Mouse (Mus musculus) layer of hippocampus, adult 8-10 months (tissue): ENCODE data around the gene Zfp706. TPM values are rescaled to one million over a fixed set of nuclear protein-coding genes. Genes with fewer than 3 reads are reported as not detected.

ENCODE experiments used
- DNase-seq, 2 experiments: peaks; one replicate each; pipeline ENCODE4 v3.0.0; 2022; ENCODE audit warnings: low spot score in 2 of 2
- total RNA-seq, 4 experiments: library from RNA; stranded (reverse); gene quantifications; 2 replicates each; pipeline ENCODE4 v1.2.4; 2022

Zfp706 gene
- total RNA-seq, 4 experiments from 2014 or later, result 229 to 299 (median 248) TPM

GRCm38 (mm10) chr15:36979488-36980201, 27.9 kb downstream of the Zfp706 start:
- peak; percentile 58 to 65 for DNase-seq

GRCm38 (mm10) chr15:36979159-36979487, 28.4 kb downstream of the Zfp706 start:
- no peak for DNase-seq

- DNase-seq, result no peak
Observed at GRCm38 (mm10) chr15:36977823-36978222, 29.8 kb downstream of the Zfp706 start.

DNA sequence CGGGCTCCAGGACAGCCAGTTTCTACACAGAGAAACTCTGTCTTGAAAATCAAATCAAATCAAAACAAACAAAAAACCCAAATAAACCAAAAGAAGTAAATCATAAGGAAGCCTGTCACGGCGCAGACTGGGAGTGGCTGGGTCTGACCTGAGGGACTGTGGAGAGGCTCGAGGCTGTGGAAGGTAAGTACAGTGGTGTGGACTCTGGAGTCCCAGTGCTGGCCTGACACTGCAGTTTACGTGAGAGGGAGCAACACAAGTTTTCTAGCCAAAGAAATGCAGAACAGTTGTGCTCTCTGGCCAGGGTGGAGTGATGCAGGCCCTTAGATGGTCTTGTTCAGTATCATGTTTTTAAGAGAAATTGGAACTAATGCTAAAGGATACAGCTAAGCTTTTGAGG, 31.9 kb downstream of the Zfp706 start:
- no peak for DNase-seq

GRCm38 (mm10) chr15:36975256-36975620, 32.3 kb downstream of the Zfp706 start:
- DNase-seq, result no peak

- no peak for DNase-seq
Observed at GRCm38 (mm10) chr15:36974614-36975255, 32.8 kb downstream of the Zfp706 start.

DNA sequence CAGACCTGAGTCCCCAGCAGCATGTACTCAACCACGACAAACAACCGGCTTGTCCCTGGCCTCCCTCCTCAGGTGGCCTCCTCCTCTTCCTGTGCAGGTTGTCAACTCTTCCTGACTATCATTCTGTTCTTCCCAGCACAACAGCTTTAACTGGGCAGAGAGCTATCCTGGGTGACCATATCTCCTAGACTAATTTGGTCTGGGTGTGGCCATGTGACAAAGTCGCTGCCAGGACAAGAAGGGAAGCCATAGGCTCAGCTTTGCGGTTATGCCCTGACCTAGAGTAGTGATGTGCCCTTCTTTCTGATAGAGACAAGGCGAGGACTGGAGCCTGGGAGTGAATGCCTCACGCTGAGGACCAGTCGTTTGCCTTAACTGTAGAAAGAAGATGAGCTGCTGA, 33.9 kb downstream of the Zfp706 start:
- no peak for DNase-seq

- no peak for DNase-seq
Observed at GRCm38 (mm10) chr15:36973290-36973689, 34.3 kb downstream of the Zfp706 start.

DNA sequence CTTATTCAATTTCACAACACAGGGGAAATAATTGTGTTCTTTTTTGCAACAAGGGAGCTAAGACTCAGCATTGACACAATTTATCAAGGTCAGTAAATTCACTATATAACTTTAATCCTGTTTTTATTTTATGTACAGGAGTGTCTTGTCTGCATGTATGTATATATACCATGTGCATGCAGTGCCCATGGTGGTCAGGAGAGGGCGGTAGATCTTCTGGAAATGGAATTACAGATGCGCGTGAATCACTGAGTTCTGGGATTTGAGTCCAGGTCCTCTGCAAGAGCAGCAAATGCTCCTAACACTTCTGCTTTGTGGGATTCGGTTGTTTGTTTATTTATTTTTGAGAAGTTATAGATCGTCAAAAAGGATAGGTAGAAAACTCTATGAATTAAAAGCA, 37.8 kb downstream of the Zfp706 start:
- no peak for DNase-seq

DNA sequence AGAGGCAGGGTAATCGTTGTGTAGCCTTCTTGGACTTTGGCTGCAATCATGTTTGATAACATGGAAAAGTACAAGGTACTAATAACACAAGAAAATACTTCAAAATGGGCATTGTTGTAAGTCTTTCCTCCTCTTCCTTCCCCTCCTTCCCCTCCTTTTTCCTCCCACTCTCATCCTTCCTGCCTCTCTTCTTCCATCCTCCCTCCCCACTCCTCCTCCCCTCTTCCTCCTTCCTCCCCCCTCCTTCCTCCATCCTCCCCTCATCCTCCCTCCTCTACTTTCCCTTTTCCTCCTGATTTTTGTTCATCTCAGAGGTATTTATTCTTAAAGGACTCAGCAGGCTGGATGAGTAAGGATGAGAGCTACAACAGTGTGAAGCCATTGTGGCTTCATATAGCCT, 39.3 kb downstream of the Zfp706 start:
- no peak for DNase-seq

- DNase-seq, result peak; percentile 91 to 93
Observed at GRCm38 (mm10) chr15:36967381-36968211, 40.0 kb downstream of the Zfp706 start.

DNA sequence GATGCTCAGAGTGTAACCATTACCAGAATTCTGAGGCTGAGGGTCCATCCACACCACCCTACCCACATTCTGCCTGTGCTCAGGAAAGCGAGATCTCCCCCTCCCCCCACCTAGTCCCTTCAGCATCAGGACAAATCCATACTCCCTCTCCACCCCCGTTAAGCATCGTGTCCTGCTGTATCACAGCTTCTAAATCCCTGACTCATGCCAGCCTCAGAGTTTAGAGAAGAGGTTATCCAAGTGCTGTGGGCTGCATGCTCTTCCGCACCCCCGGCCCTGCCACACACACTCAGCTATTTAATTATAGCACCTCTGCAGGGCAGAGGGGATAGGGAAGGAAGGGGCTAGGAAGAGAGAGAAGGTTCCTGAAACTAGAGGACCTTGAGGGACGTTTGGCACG, 40.6 kb downstream of the Zfp706 start:
- DNase-seq, result no peak

GRCm38 (mm10) chr15:36966466-36966865, 41.1 kb downstream of the Zfp706 start:
- no peak for DNase-seq

DNA sequence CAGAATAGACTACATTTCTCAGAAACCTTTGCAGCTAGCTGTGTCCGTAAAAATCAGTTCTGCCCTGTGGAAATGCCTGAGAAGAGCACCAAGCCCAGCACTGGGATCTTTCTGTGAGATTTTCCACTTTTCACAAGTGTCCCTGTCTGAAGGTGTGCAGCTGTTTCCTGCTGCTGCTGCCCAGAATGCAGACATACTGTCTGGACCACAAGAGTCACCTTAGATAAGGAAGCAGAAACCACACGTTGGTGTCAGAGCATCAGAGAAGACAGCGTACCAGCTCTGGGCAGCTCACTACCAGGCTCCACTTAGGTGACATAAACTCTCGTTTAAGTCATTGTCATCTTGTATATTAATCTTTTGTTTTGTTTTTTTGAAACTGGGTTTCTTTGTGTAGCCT, 41.8 kb downstream of the Zfp706 start:
- DNase-seq, result no peak

DNA sequence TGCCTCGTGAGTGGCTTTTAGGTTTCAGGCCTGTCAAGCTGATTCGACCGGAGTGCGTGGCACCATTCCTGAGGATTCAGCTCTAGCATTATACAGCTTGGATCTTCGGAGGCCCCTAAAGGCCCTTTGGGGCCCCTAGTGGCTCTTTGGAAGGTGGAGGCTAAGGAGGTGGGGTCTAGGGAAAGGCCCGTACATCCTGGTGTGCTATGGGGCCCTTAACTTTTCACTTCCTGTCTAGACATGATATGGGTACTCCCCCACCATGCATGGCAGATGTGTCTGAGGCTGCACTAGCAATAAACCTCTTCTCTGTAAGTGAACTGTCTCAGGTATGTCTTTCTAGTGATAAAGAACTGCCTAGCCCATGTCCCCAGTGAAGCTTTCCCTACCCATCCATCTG, 44.6 kb downstream of the Zfp706 start:
- no peak for DNase-seq

DNA sequence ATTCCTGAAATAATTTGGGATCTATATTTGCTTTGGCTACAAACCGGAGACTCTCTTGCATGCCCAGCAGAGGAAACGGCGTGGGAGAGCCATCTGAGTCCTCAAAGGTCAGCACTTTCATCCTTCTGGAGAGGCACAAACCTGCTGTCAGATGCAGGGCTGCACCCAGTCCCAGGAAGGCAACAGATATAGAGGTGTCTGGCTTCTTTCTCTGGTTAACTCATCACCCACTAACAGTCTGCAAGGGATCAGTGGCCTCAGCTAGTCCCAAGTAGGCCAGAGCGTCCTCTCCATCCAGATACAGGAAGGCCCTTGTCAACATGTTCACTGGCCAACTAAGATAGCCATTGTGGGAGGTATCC, 46.7 kb downstream of the Zfp706 start:
- DNase-seq, result no peak

- DNase-seq, result peak; percentile 90 to 92
Observed at GRCm38 (mm10) chr15:36960010-36960875, 47.3 kb downstream of the Zfp706 start.

DNA sequence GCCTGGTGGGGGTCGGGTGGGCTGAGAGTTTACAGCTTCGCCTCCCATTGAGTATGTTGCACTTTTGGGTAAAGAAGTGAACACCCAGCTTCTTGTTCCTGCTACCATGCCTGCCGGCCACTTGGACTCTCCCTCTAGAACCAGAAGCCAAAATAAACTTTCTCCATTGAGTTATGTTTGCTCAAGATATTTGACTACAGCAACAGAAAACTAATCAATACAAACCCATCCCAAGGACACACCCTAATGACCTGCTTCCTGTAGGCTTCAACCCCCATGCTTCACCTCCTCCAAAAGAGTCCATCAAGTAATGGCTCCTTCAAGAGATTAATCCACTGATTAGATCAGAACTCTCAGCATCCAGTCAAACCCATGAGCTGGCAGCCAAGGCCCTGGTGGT, 51.4 kb downstream of the Zfp706 start:
- no peak for DNase-seq

DNA sequence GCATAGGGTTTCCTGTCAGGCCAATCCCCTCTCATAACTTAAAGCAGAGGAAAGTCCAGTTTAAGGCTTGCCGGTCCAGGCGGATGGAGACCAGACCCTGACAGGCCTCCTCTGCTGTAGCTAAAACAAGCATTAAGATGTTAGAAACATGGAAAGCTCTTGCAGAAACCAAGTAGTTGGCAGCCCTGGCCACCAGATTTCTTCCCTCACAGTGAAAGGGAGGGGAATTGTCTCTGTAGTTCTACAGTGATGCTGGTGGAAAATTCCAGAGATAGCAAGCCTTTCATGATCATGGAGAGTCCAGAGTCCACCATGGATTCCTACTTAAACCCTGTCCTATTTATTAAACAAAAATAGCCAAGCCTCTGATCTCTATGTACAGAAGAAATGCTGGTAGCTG, 57.3 kb downstream of the Zfp706 start:
- DNase-seq, result no peak

- DNase-seq, result no peak
Observed at GRCm38 (mm10) chr15:36948866-36949546, 58.6 kb downstream of the Zfp706 start.
